Mouse (Mus musculus): ENCODE results near the gene Eif4h. TPM values are rescaled to one million over a fixed set of nuclear protein-coding genes. Genes with fewer than 3 reads are reported as not detected.
A peak's percentile ranks its signal among the peaks of the same experiment; 100 is the strongest.

The Eif4h gene
- total RNA-seq (2014; rRNA removed; ENCODE audit: low replicate concordance) (430 and 516 TPM in 2 replicates), polyA plus RNA-seq (2015; fragmentation: Nextera tagmentation; extraction: Ambion mirVana) (230 and 241 TPM in 2 replicates)

DNA sequence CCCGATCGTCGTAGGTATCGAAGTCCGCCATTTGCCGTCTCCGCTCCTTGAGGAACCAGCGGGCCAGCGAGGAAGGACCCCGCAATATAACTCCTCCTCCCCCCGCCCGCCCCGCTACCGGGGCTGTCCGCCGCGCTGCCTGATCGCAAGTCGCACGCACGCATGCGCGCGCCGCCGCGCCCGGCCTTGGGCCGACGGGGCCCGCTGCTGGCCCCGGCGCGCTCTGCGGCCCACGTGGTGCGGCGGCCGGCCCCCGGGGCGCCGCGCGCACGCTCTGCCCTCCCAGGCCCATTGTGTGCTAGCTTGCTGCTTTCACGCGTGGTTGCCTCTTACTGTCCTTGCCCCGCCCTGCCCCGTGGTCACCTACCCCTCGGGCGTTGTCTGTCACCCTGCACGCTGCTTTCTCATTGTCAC is at the start of gene Eif4h:
TSS of gene Eif4h (minus strand) at position 222 of the 414 bp plus-strand sequence.
- Histone ChIP-seq H3K4me1 (ENCODE audit: control insufficient read depth, insufficient read depth) (peaks cover 9% of the 10 kb centered on the region), H3K4me2 (ENCODE audit: low read depth, low read length) (peak within 1 kb of the TSS; percentile 75), H3K9ac (replicated peaks; ENCODE audit: low read depth, low read length) (peak within 1 kb of the TSS; percentile 97), H3K4me3 (ENCODE audit: low read depth, low read length) (peak within 1 kb of the TSS; percentile 94), H3K27ac (ENCODE audit: low read depth) (peak within 1 kb of the TSS; percentile 95), H3K9me3 (replicated peaks; ENCODE audit: control insufficient read depth, low read length) (no peaks in the 10 kb centered on the region), H3K27me3 (ENCODE audit: control insufficient read depth, insufficient read depth, low read length) (no peaks in the 10 kb centered on the region), H3K36me3 (replicated peaks; ENCODE audit: control insufficient read depth, insufficient read depth, low read length) (peaks cover 15% of the 10 kb centered on the region)
- peak; percentile 93 for ATAC-seq (ENCODE audit: insufficient read depth, low read depth)
- no peak for TF ChIP-seq CTCF (IDR thresholded peaks at IDR 0.05; ENCODE audit: low read depth)
- TF ChIP-seq EP300 (IDR thresholded peaks at IDR 0.05; ENCODE audit: low read depth), result no peak
- WGBS, result under 1% methylated on average over 36 of the region's 52 CpGs
- peak; percentile 94 for DNase-seq (ENCODE audit: low spot score)

DNA sequence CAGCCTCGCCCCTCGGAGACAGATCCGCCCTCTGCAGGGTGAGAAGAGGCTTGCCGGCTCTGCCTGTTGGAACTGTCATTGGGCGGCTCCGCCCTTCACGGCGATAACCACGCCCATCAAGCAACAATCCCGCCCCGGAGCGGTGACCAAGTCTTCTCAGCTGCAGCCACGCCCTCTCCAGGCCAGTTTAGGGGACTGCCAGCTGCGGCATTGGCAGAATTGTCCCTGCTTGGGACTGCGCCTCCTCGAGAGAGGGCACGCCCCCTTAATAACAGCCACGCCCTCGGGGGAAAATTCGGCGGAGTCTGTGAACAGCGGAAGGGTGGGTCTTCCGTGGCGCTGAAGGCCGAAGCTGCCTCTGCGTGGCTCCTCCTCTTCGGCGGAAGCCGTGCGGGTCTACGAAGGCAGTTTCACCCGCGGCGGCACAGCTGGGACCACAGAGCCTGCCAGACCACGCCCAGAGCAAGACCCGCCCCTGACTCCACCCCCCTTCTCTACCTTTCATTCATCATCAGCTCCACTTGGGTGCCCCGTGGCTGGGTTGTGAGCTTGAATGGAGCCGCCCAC is 49.5 kb upstream of the Eif4h start:
- H3K27ac ChIP-seq (ENCODE audit: low read depth), result peak overlapping the region; percentile 63
- DNase-seq (ENCODE audit: low spot score), result peak; percentile 97
- H3K4me1 ChIP-seq (ENCODE audit: control insufficient read depth, insufficient read depth), result no peaks in the 10 kb centered on the region; the same call in 1 of the 2 replicates
- H3K36me3 ChIP-seq (replicated peaks; ENCODE audit: control insufficient read depth, insufficient read depth, low read length), result peaks cover 13% of the 10 kb centered on the region; the same call in 1 of the 2 replicates
- peaks cover 5% of the 10 kb centered on the region; the same call in 1 of the 2 replicates for H3K27me3 ChIP-seq (ENCODE audit: control insufficient read depth, insufficient read depth, low read length)
- H3K4me3 ChIP-seq (ENCODE audit: low read depth, low read length), result peak overlapping the region; percentile 89
- H3K4me2 ChIP-seq (ENCODE audit: low read depth, low read length), result peak overlapping the region; percentile 99
- peak; percentile 60 for TF ChIP-seq CTCF (IDR thresholded peaks at IDR 0.05; ENCODE audit: low read depth)
- no peak for TF ChIP-seq EP300 (IDR thresholded peaks at IDR 0.05; ENCODE audit: low read depth)
- WGBS, result under 1% methylated on average over 38 of the region's 38 CpGs
- H3K9ac ChIP-seq (replicated peaks; ENCODE audit: low read depth, low read length), result peak overlapping the region; percentile 21; the same call in 1 of the 2 replicates
- ATAC-seq (ENCODE audit: insufficient read depth, low read depth), result peak; percentile 96
- H3K9me3 ChIP-seq (replicated peaks; ENCODE audit: control insufficient read depth, low read length), result no peaks in the 10 kb centered on the region

DNA sequence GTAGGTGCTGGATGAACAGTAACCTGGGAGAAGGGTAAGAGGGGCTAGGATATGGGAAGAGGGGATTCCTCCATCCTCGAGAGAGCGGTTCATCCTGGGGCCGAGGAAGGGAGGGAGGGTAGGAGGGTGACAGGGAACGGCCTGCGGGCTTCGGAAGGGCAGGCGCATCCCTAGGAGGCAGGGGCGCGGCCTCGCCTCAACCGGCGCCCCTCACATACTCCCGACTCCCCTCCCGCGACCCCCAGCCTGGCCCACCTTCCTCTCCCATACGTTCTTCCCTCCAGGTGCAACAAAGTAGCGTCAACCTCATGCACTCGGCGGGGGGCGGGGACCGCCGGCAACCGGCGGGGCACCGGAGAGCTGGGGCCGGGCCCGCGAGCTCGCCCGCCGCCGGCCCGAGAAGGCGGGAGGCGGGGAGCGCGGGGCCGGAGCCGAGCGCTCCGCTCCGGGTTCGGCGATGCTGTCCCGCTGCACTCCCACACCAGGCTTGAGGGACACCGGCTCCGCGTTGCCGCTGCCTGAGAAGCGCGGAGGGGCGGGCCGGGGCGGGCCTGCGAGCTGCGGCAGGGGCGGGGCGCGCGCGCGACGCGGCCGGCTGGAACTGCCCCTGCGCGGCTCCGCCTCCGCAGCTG is 48.9 kb upstream of the Eif4h start, which contains the start of gene Limk1:
TSS of gene Limk1 (minus strand) at position 513 of the 632 bp plus-strand sequence.
- Histone ChIP-seq H3K4me1 (ENCODE audit: control insufficient read depth, insufficient read depth) (no peaks in the 10 kb centered on the region; the same call in 1 of the 2 replicates), H3K36me3 (replicated peaks; ENCODE audit: control insufficient read depth, insufficient read depth, low read length) (peaks cover 16% of the 10 kb centered on the region; the same call in 1 of the 2 replicates), H3K9ac (replicated peaks; ENCODE audit: low read depth, low read length) (peak within 1 kb of the TSS; percentile 84), H3K4me2 (ENCODE audit: low read depth, low read length) (peak within 1 kb of the TSS; percentile 99), H3K9me3 (replicated peaks; ENCODE audit: control insufficient read depth, low read length) (no peaks in the 10 kb centered on the region), H3K27ac (ENCODE audit: low read depth) (peak within 1 kb of the TSS; percentile 63), H3K27me3 (ENCODE audit: control insufficient read depth, insufficient read depth, low read length) (peaks cover 5% of the 10 kb centered on the region; the same call in 1 of the 2 replicates), H3K4me3 (ENCODE audit: low read depth, low read length) (peak within 1 kb of the TSS; percentile 89)
- WGBS, result under 1% methylated on average over 44 of the region's 69 CpGs
- ATAC-seq (ENCODE audit: insufficient read depth, low read depth), result 0 out of 2 replicates have a peak, but pooled peaks have one; percentile 1
- no peak for DNase-seq (ENCODE audit: low spot score)
- no peak for TF ChIP-seq EP300 (IDR thresholded peaks at IDR 0.05; ENCODE audit: low read depth)
- no peak for TF ChIP-seq CTCF (IDR thresholded peaks at IDR 0.05; ENCODE audit: low read depth)

DNA sequence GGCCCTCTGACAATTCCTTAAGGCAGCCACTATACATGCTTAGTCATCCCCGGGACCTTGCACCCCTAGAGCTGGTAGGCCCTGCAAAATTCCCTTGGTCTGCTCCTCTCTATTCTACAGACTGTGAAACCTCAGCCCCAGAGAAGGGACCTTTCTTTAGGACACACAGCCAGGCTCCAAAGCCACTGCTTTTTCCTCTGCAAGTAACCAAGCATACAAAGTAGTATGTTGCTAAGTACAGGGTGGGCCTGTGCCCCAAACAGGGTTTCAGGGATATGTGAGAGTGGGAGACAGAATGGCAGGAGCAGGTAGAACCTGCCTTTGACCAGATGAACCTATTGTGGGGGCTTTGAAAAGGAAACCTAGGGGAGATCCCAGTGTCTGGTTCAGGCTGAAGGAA is 47.9 kb upstream of the Eif4h start:
- ATAC-seq (ENCODE audit: insufficient read depth, low read depth), result no peak
- Histone ChIP-seq H3K4me3 (ENCODE audit: low read depth, low read length) (no peak overlapping the region), H3K9ac (replicated peaks; ENCODE audit: low read depth, low read length) (no peak overlapping the region), H3K4me1 (ENCODE audit: control insufficient read depth, insufficient read depth) (no peaks in the 10 kb centered on the region; the same call in 1 of the 2 replicates), H3K36me3 (replicated peaks; ENCODE audit: control insufficient read depth, insufficient read depth, low read length) (peaks cover 16% of the 10 kb centered on the region; the same call in 1 of the 2 replicates), H3K9me3 (replicated peaks; ENCODE audit: control insufficient read depth, low read length) (no peaks in the 10 kb centered on the region), H3K27ac (ENCODE audit: low read depth) (no peak overlapping the region), H3K4me2 (ENCODE audit: low read depth, low read length) (peak overlapping the region; percentile 99), H3K27me3 (ENCODE audit: control insufficient read depth, insufficient read depth, low read length) (peaks cover 5% of the 10 kb centered on the region; the same call in 1 of the 2 replicates)
- DNase-seq (ENCODE audit: low spot score), result no peak
- no peak for TF ChIP-seq CTCF (IDR thresholded peaks at IDR 0.05; ENCODE audit: low read depth)
- TF ChIP-seq EP300 (IDR thresholded peaks at IDR 0.05; ENCODE audit: low read depth), result no peak
- 87% methylated on average over 1 of the region's 1 CpGs for WGBS

DNA sequence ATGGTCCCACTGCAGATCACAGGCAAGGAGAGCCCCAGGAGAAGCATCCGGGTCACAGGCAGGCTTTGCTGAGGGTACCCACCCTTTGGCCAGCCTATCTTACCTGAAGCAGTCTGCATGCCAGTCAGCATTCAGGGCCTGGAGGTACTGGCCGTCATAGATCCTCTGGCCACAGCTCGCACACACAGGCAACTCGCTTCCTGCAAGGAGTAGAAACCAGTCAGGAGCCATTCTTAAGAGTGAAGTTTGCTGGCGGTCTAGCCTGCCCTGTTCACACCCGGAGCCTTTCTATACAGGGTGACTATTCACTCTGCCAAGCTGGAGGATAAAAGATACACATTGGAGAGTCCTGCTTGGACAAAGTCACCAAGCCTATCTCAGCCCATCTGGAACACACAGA is 47.3 kb upstream of the Eif4h start:
- DNase-seq (ENCODE audit: low spot score), result no peak
- ATAC-seq (ENCODE audit: insufficient read depth, low read depth), result no peak

More for the DNA sequence above, 47.3 kb upstream of the Eif4h start:
- TF ChIP-seq CTCF (IDR thresholded peaks at IDR 0.05; ENCODE audit: low read depth), result no peak
- Histone ChIP-seq H3K4me2 (ENCODE audit: low read depth, low read length) (no peak overlapping the region), H3K36me3 (replicated peaks; ENCODE audit: control insufficient read depth, insufficient read depth, low read length) (peaks cover 16% of the 10 kb centered on the region; the same call in 1 of the 2 replicates), H3K9me3 (replicated peaks; ENCODE audit: control insufficient read depth, low read length) (no peaks in the 10 kb centered on the region), H3K27me3 (ENCODE audit: control insufficient read depth, insufficient read depth, low read length) (peaks cover 5% of the 10 kb centered on the region; the same call in 1 of the 2 replicates), H3K27ac (ENCODE audit: low read depth) (no peak overlapping the region), H3K9ac (replicated peaks; ENCODE audit: low read depth, low read length) (no peak overlapping the region), H3K4me1 (ENCODE audit: control insufficient read depth, insufficient read depth) (no peaks in the 10 kb centered on the region; the same call in 1 of the 2 replicates), H3K4me3 (ENCODE audit: low read depth, low read length) (no peak overlapping the region)
- WGBS, result 93% methylated on average over 6 of the region's 6 CpGs
